Mouse (Mus musculus) cerebellum, postnatal 14 days (tissue): Measurements from ENCODE around the gene Ube3c.

Source experiments
- DNase-seq, 2 experiments: peaks; one replicate each; pipeline ENCODE4 v3.0.0; 2021; ENCODE audit warnings: mixed read lengths in 2 of 2

Ube3c gene

GRCm38 (mm10) chr5:29674305-29674704 is 105.3 kb downstream of the Ube3c start:
- no peak for DNase-seq

- no peak for DNase-seq
These were observed 107.4 kb downstream of the Ube3c start for GRCm38 (mm10) chr5:29676445-29676844.

- no peak for DNase-seq
These were observed 116.0 kb downstream of the Ube3c start for GRCm38 (mm10) chr5:29685085-29685484.

GRCm38 (mm10) chr5:29687671-29688070 is 118.6 kb downstream of the Ube3c start:
- DNase-seq, result peak; percentile 26 to 46

GRCm38 (mm10) chr5:29688352-29688751 is 119.3 kb downstream of the Ube3c start:
- DNase-seq, result no peak

- no peak for DNase-seq
These were observed 129.5 kb downstream of the Ube3c start for GRCm38 (mm10) chr5:29698493-29698892.

GRCm38 (mm10) chr5:29699520-29700202 is 130.6 kb downstream of the Ube3c start:
- no peak for DNase-seq

GRCm38 (mm10) chr5:29707241-29707640 is 138.2 kb downstream of the Ube3c start:
- no peak for DNase-seq

GRCm38 (mm10) chr5:29708258-29708657 is 139.2 kb downstream of the Ube3c start:
- no peak for DNase-seq

- no peak for DNase-seq
These were observed 142.6 kb downstream of the Ube3c start for GRCm38 (mm10) chr5:29711631-29712030.

GRCm38 (mm10) chr5:29712906-29713305 is 143.9 kb downstream of the Ube3c start:
- no peak for DNase-seq

- no peak for DNase-seq
These were observed 152.1 kb downstream of the Ube3c start for GRCm38 (mm10) chr5:29721159-29721558.

GRCm38 (mm10) chr5:29725369-29725768 is 156.3 kb downstream of the Ube3c start:
- no peak for DNase-seq
